Mouse (Mus musculus) embryonic facial prominence, embryonic 11.5 days (tissue): Measurements from ENCODE around the gene Apoc3. TPM values are rescaled to one million over a fixed set of nuclear protein-coding genes. Genes with fewer than 3 reads are reported as not detected.
A peak's percentile ranks its signal among the peaks of the same experiment; 100 is the strongest.

Source experiments
- ATAC-seq: fragments of 200-750 bp; cut with Nextera tagmentation; replicated peaks from 2 replicates; pipeline ENCODE4 v1.8.0; 2017; ENCODE audit warnings: low read depth; ENCODE audit not compliant: insufficient number of reproducible peaks, low FRiP score, low TSS enrichment
- DNase-seq: peaks from one replicate; pipeline ENCODE4 v3.0.0-alpha.2; 2015; ENCODE audit warnings: low spot score
- H3K27ac ChIP-seq: fragments of 300-500 bp; sonication (generic); replicated peaks from 2 replicates; pipeline ENCODE4 v1.5.1; 2014; ENCODE audit warnings: mild to moderate bottlenecking, low read depth, low read length, control low read depth
- H3K27me3 ChIP-seq: fragments of 300-500 bp; sonication (generic); 2 replicates; pipeline ENCODE4 v1.6.1; 2014; ENCODE audit warnings: mild to moderate bottlenecking, low read length, moderate library complexity, mixed read lengths; ENCODE audit not compliant: control insufficient read depth, insufficient read depth
- H3K36me3 ChIP-seq: fragments of 300-500 bp; sonication (generic); replicated peaks from 2 replicates; pipeline ENCODE4 v1.6.1; 2014; ENCODE audit warnings: low read depth, mild to moderate bottlenecking, low read length, moderate library complexity, mixed read lengths; ENCODE audit not compliant: control insufficient read depth, insufficient read depth
- H3K4me1 ChIP-seq: fragments of 300-500 bp; sonication (generic); 2 replicates; pipeline ENCODE4 v1.6.1; 2014; ENCODE audit warnings: low read length, mixed read lengths; ENCODE audit not compliant: control insufficient read depth, insufficient read depth
- H3K4me2 ChIP-seq: fragments of 300-500 bp; sonication (generic); 2 replicates; pipeline ENCODE4 v1.6.1; 2014; ENCODE audit warnings: low read depth, mild to moderate bottlenecking, control low read depth, low read length, moderate library complexity
- H3K4me3 ChIP-seq: fragments of 300-500 bp; sonication (generic); 2 replicates; pipeline ENCODE4 v1.5.1; 2014; ENCODE audit warnings: low read depth, low read length, control low read depth
- H3K9ac ChIP-seq: fragments of 300-500 bp; sonication (generic); replicated peaks from 2 replicates; pipeline ENCODE4 v1.6.1; 2014; ENCODE audit warnings: mild to moderate bottlenecking, control low read depth, low read length
- H3K9me3 ChIP-seq: fragments of 300-500 bp; sonication (generic); replicated peaks from 2 replicates; pipeline ENCODE4 v1.6.1; 2016; ENCODE audit warnings: mild to moderate bottlenecking, low read length, inconsistent platforms, mixed read lengths; ENCODE audit not compliant: control insufficient read depth
- WGBS: fragments of 180-500 bp; shearing (Covaris S2); extraction: QIAGEN DNeasy Blood & Tissue Kit; methylation state at CpG from one replicate; pipeline ENCODE4 v1.1.7; 2014; 5-methylcytosine and 5-hydroxymethylcytosine counted together
- polyA plus RNA-seq: library from polyadenylated mRNA; unstranded; fragments of >200 nt; fragmentation: Nextera tagmentation; extraction: Ambion mirVana; gene quantifications from 2 replicates; pipeline ENCODE4 v1.2.1, GENCODE M21; 2014

Gene Apoc3
- polyA plus RNA-seq, 1 experiment from 2014 or later: not detected

GRCm38 (mm10) chr9:46241818-46242217 is 6.4 kb upstream of the Apoc3 start:
- Histone ChIP-seq H3K4me1 (no peaks in the 10 kb centered on the region), H3K27ac (no peak overlapping the region), H3K36me3 (no peaks in the 10 kb centered on the region), H3K27me3 (no peaks in the 10 kb centered on the region), H3K4me3 (no peak overlapping the region), H3K4me2 (no peak overlapping the region), H3K9ac (no peak overlapping the region), H3K9me3 (no peaks in the 10 kb centered on the region)
- DNase-seq (no peak), ATAC-seq (no peak)
- WGBS: 75% methylated on average over 2 of the region's 2 CpGs

GRCm38 (mm10) chr9:46240526-46241153 is 5.2 kb upstream of the Apoc3 start, which contains the start of gene Apoa4:
Apoa4 (plus strand) TSS chr9:46240696.
- no peaks in the 10 kb centered on the region for H3K36me3 ChIP-seq
- H3K4me1 ChIP-seq: no peaks in the 10 kb centered on the region
- H3K4me3 ChIP-seq: no peak within 1 kb of the TSS
- no peak within 1 kb of the TSS for H3K9ac ChIP-seq
- no peaks in the 10 kb centered on the region for H3K27me3 ChIP-seq
- H3K9me3 ChIP-seq: no peaks in the 10 kb centered on the region
- WGBS: 73% methylated on average over 7 of the region's 7 CpGs
- H3K4me2 ChIP-seq: no peak within 1 kb of the TSS
- no peak within 1 kb of the TSS for H3K27ac ChIP-seq
- ATAC-seq (no peak), DNase-seq (no peak)

GRCm38 (mm10) chr9:46238850-46239249 is 3.4 kb upstream of the Apoc3 start:
- DNase-seq (no peak), ATAC-seq (no peak)
- Histone ChIP-seq H3K9me3 (no peaks in the 10 kb centered on the region), H3K4me1 (no peaks in the 10 kb centered on the region), H3K27ac (no peak overlapping the region), H3K4me3 (no peak overlapping the region), H3K9ac (no peak overlapping the region), H3K36me3 (no peaks in the 10 kb centered on the region), H3K27me3 (no peaks in the 10 kb centered on the region), H3K4me2 (no peak overlapping the region)
- whole genome bisulfite sequencing: 86% methylated on average over 7 of the region's 7 CpGs

DNA sequence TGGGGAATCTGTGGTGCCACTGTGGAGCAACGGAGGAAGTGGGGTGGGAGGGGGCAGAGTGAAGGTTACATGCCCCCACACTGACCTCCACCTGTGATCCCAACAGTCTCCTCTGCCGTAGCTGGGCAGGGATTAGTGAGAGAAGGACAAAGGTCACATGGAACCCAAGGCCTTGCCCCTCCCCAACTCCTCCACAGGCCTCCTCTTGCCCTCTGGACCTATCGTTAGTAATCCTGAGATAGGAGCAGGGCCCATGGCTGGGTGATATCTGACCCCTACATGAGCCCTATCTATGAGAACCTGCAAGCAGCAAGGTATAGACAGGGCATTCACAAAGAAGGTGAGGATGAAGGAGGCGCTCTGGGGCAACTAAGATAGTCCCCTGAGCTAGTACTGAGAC is 213 bp upstream of the Apoc3 start:
- Histone ChIP-seq H3K27ac (no peak overlapping the region), H3K36me3 (no peaks in the 10 kb centered on the region), H3K4me3 (no peak overlapping the region), H3K27me3 (no peaks in the 10 kb centered on the region), H3K4me2 (no peak overlapping the region), H3K9me3 (no peaks in the 10 kb centered on the region), H3K9ac (no peak overlapping the region), H3K4me1 (no peaks in the 10 kb centered on the region; the same call in 1 of the 2 replicates)
- DNase-seq: no peak
- WGBS: 48% methylated on average over 4 of the region's 4 CpGs
- ATAC-seq: no peak

GRCm38 (mm10) chr9:46235196-46235595 is 240 bp downstream of the Apoc3 start:
- WGBS: 75% methylated on average over 6 of the region's 6 CpGs
- ATAC-seq: no peak
- H3K27ac ChIP-seq: no peak overlapping the region
- no peaks in the 10 kb centered on the region; the same call in 1 of the 2 replicates for H3K4me1 ChIP-seq
- no peak overlapping the region for H3K4me2 ChIP-seq
- H3K27me3 ChIP-seq: no peaks in the 10 kb centered on the region
- DNase-seq: no peak
- H3K9ac ChIP-seq: no peak overlapping the region
- no peaks in the 10 kb centered on the region for H3K9me3 ChIP-seq
- H3K4me3 ChIP-seq: no peak overlapping the region
- no peaks in the 10 kb centered on the region for H3K36me3 ChIP-seq

- Histone ChIP-seq H3K4me1 (no peaks in the 10 kb centered on the region; the same call in 1 of the 2 replicates), H3K4me3 (peak overlapping the region; percentile 43), H3K27ac (no peak overlapping the region), H3K9me3 (no peaks in the 10 kb centered on the region), H3K36me3 (no peaks in the 10 kb centered on the region), H3K27me3 (no peaks in the 10 kb centered on the region), H3K9ac (peak overlapping the region; percentile 73), H3K4me2 (peak overlapping the region; percentile 84)
- DNase-seq (no peak), ATAC-seq (no peak)
- WGBS: 17% methylated on average over 13 of the region's 13 CpGs
These were observed 4.9 kb downstream of the Apoc3 start for GRCm38 (mm10) chr9:46230450-46230975.

GRCm38 (mm10) chr9:46229573-46230449 is 5.6 kb downstream of the Apoc3 start:
- no peaks in the 10 kb centered on the region for H3K36me3 ChIP-seq
- no peaks in the 10 kb centered on the region for H3K9me3 ChIP-seq
- no peaks in the 10 kb centered on the region; the same call in 1 of the 2 replicates for H3K4me1 ChIP-seq
- 15% methylated on average over 37 of the region's 37 CpGs for WGBS
- ATAC-seq (peak; percentile 93), DNase-seq (peak; percentile 93)
- H3K4me2 ChIP-seq: peak overlapping the region; percentile 84
- no peaks in the 10 kb centered on the region for H3K27me3 ChIP-seq
- peak overlapping the region; percentile 43 for H3K4me3 ChIP-seq
- H3K9ac ChIP-seq: peak overlapping the region; percentile 73
- H3K27ac ChIP-seq: no peak overlapping the region

- H3K4me2 ChIP-seq: no peak within 1 kb of the TSS
- no peak within 1 kb of the TSS for H3K4me3 ChIP-seq
- no peaks in the 10 kb centered on the region for H3K36me3 ChIP-seq
- no peak within 1 kb of the TSS for H3K9ac ChIP-seq
- no peaks in the 10 kb centered on the region; the same call in 1 of the 2 replicates for H3K4me1 ChIP-seq
- ATAC-seq: no peak
- H3K9me3 ChIP-seq: no peaks in the 10 kb centered on the region
- no peak for DNase-seq
- H3K27me3 ChIP-seq: no peaks in the 10 kb centered on the region
- 62% methylated on average over 9 of the region's 9 CpGs for WGBS
- H3K27ac ChIP-seq: no peak within 1 kb of the TSS
These were observed 6.9 kb downstream of the Apoc3 start, which contains the start of gene Apoa1 for GRCm38 (mm10) chr9:46228491-46228890. Apoa1 (plus strand) TSS chr9:46228580.
